Mouse (Mus musculus): ENCODE results near the gene Spint2.

GRCm38 (mm10) chr7:29328984-29329383 lies 47.3 kb upstream of the Spint2 start:
- TF ChIP-seq CHD2 (IDR thresholded peaks at IDR 0.05; ENCODE audit: low read depth, low read length) (no peak), ZC3H11A (IDR thresholded peaks at IDR 0.05; ENCODE audit: borderline replicate concordance, low read depth, low read length) (no peak), HCFC1 (IDR thresholded peaks at IDR 0.05; ENCODE audit: borderline replicate concordance, insufficient read depth, low read length) (no peak), MAFK (IDR thresholded peaks at IDR 0.05; ENCODE audit: insufficient read depth, low read depth, low read length) (no peak)

Measured in ES-E14 (cell line).